Mouse (Mus musculus) small intestine, adult 2 months (tissue): Measurements from ENCODE around the gene 2900011O08Rik. TPM values are rescaled to one million over a fixed set of nuclear protein-coding genes. Genes with fewer than 3 reads are reported as not detected.
"Not testable (repeated sequence)": the region's sequence is repeated elsewhere in the genome, so short reads cannot be mapped to it uniquely, and the experiment has no call there.

ENCODE experiments used
- H3K27ac ChIP-seq: fragments of 200-500 bp; 2 replicates; pipeline ENCODE4 v1.5.1; 2012; ENCODE audit warnings: low read depth, low read length, control low read depth, inconsistent platforms; ENCODE audit not compliant: insufficient read depth
- H3K27me3 ChIP-seq: fragments of 200-500 bp; 2 replicates; pipeline ENCODE4 v1.6.1; 2012; ENCODE audit warnings: mild to moderate bottlenecking, moderate library complexity, low read length, inconsistent platforms; ENCODE audit not compliant: control insufficient read depth, insufficient read depth
- H3K36me3 ChIP-seq: fragments of 200-500 bp; 2 replicates; pipeline ENCODE4 v1.6.1; 2012; ENCODE audit warnings: mild to moderate bottlenecking, low read length, control low read depth, inconsistent platforms; ENCODE audit not compliant: control insufficient read depth, insufficient read depth
- H3K4me1 ChIP-seq: fragments of 200-500 bp; 2 replicates; pipeline ENCODE4 v1.6.1; 2012; ENCODE audit warnings: low read length, inconsistent platforms, mixed read lengths; ENCODE audit not compliant: control insufficient read depth, insufficient read depth, insufficient read length
- H3K4me3 ChIP-seq: fragments of 200-500 bp; 2 replicates; pipeline ENCODE4 v1.5.1; 2012; ENCODE audit warnings: low read depth, mild to moderate bottlenecking, control low read depth, inconsistent platforms, low read length, moderate library complexity
- CTCF ChIP-seq: fragments of 200-500 bp; IDR thresholded peaks from 2 replicates; pipeline ENCODE4 v1.5.1; 2012; ENCODE audit warnings: low read depth, mild to moderate bottlenecking, control low read depth, inconsistent platforms, low read length, moderate library complexity, mixed read lengths; ENCODE audit not compliant: insufficient replicate concordance, insufficient read length; ENCODE audit errors: extremely low read depth
- POLR2A ChIP-seq: fragments of 200-500 bp; IDR thresholded peaks from 2 replicates; pipeline ENCODE4 v1.6.1; 2012; ENCODE audit warnings: low read depth, mild to moderate bottlenecking, control low read depth, inconsistent platforms, low read length, moderate library complexity
- WGBS: fragments of 180-500 bp; shearing (Covaris S2); methylation state at CpG from one replicate; pipeline ENCODE4 v1.1.7; 2018; 5-methylcytosine and 5-hydroxymethylcytosine counted together
- polyA plus RNA-seq: library from polyadenylated mRNA; depleted of rRNA; stranded (reverse); fragments of >200 nt; gene quantifications from 2 replicates; pipeline ENCODE4 v1.2.3, GENCODE M21; 2012

Gene 2900011O08Rik
- polyA plus RNA-seq, 1 experiment: 0.35 TPM

GRCm38 (mm10) chr16:13946306-13946705 is 40.1 kb upstream of the 2900011O08Rik start:
- Histone ChIP-seq H3K36me3 (no peaks in the 10 kb centered on the region), H3K4me3 (no peak overlapping the region), H3K27ac (no peak overlapping the region), H3K27me3 (no peaks in the 10 kb centered on the region; the same call in 1 of the 2 replicates), H3K4me1 (no peaks in the 10 kb centered on the region)
- 97% methylated on average over 1 of the region's 1 CpGs for WGBS
- TF ChIP-seq CTCF: no peak
- no peak for TF ChIP-seq POLR2A

GRCm38 (mm10) chr16:13951245-13951644 is 35.2 kb upstream of the 2900011O08Rik start:
- H3K27me3 ChIP-seq: no peaks in the 10 kb centered on the region
- H3K4me1 ChIP-seq: no peaks in the 10 kb centered on the region
- no peaks in the 10 kb centered on the region for H3K36me3 ChIP-seq
- TF ChIP-seq POLR2A: no peak
- no peak for TF ChIP-seq CTCF
- H3K27ac ChIP-seq: no peak overlapping the region
- WGBS: 74% methylated on average over 3 of the region's 3 CpGs
- H3K4me3 ChIP-seq: no peak overlapping the region

DNA sequence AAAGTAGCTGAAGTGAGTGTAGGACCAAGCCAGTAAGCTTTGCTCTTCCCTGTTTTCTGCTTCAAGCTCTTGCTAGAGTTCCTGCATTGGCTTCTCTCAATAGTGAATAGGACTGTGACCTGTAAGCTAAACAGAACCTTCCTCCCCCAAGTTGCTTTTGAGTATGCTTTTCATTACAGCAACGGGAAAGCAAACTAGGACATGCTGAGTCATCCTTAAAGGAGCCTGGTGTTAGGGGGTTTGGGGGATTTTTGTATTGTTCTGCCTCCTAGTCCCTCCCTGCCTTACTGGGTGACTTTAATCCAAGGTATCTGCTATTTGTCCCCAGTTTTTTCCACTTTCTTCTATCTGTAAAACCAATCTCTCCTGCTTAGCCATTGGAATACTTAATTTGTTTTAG is 24.4 kb upstream of the 2900011O08Rik start:
- TF ChIP-seq CTCF: no peak
- TF ChIP-seq POLR2A: no peak
- H3K27me3 ChIP-seq: no peaks in the 10 kb centered on the region
- WGBS: 11% methylated on average over 1 of the region's 1 CpGs
- no peak overlapping the region for H3K4me3 ChIP-seq
- no peaks in the 10 kb centered on the region for H3K4me1 ChIP-seq
- H3K27ac ChIP-seq: no peak overlapping the region
- no peaks in the 10 kb centered on the region for H3K36me3 ChIP-seq

- TF ChIP-seq CTCF: no peak
- TF ChIP-seq POLR2A: no peak
- WGBS: 35% methylated on average over 1 of the region's 1 CpGs
- no peaks in the 10 kb centered on the region for H3K27me3 ChIP-seq
Measured at GRCm38 (mm10) chr16:13969096-13969495, 17.3 kb upstream of the 2900011O08Rik start.

GRCm38 (mm10) chr16:13972051-13972450 is 14.4 kb upstream of the 2900011O08Rik start:
- Histone ChIP-seq H3K36me3 (no peaks in the 10 kb centered on the region), H3K4me1 (no peaks in the 10 kb centered on the region), H3K27ac (no peak overlapping the region), H3K27me3 (no peaks in the 10 kb centered on the region), H3K4me3 (no peak overlapping the region)
- TF ChIP-seq POLR2A (no peak), CTCF (no peak)
- 87% methylated on average over 8 of the region's 8 CpGs for WGBS

More at GRCm38 (mm10) chr16:13969096-13969495, 17.3 kb upstream of the 2900011O08Rik start:
- Histone ChIP-seq H3K36me3 (no peaks in the 10 kb centered on the region), H3K4me3 (no peak overlapping the region), H3K27ac (no peak overlapping the region), H3K4me1 (no peaks in the 10 kb centered on the region)

DNA sequence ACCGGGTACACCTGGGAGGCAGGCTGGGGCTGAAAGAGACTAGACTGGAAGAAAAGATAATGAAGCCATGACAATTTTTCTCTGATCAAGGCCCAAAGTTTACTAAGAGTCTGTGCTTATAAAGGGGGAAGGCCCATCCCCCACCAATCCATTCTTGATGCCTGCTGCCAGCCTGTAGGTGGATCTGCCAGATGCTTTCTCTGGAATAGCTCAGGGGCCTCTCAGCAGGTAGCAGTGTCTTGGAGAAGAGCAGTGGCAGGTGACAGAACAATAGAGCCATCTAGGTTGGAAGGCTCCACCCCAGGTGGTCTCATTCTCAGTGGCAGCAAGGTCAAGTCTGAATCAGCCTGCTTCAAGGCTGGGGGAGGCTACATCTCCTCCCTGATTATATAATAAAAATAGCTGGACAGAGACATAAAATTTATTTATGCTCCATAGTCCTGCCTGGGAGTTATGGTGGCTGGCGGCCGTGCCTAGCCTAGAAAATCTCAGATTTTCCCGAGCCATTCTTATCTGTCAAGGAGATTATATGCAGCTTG is 10.0 kb upstream of the 2900011O08Rik start:
- H3K4me3 ChIP-seq, H3K4me1 ChIP-seq, H3K27ac ChIP-seq, H3K36me3 ChIP-seq, H3K27me3 ChIP-seq: not testable (repeated sequence)
- WGBS: 86% methylated on average over 4 of the region's 4 CpGs

DNA sequence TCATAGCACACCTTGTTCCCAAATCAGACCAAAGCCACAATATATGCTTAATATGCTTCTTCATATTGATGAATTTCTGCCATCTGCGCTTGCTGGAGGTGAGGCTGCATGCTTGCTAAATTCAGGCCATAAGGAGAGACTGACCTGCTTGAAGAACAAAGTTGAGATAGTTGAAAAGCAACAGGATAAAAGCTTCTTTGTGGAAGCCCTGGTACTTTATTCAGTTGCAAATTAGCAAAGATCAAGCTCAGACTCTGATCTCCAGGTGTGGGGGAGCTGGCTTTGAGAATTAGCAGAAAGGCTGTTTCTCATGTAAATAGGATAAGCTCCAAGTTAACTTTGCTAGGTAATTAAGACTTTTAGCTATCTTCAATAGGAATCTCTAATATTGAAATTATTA is 9.4 kb upstream of the 2900011O08Rik start:
- not testable (repeated sequence) for H3K4me3 ChIP-seq, H3K4me1 ChIP-seq, H3K27ac ChIP-seq, H3K36me3 ChIP-seq, H3K27me3 ChIP-seq
- WGBS: 78% methylated on average over 1 of the region's 1 CpGs

- H3K27ac ChIP-seq, H3K27me3 ChIP-seq, H3K36me3 ChIP-seq, H3K4me3 ChIP-seq, H3K4me1 ChIP-seq: not testable (repeated sequence)
- WGBS: 84% methylated on average over 3 of the region's 3 CpGs
Measured at GRCm38 (mm10) chr16:13981726-13982125, 4.7 kb upstream of the 2900011O08Rik start.
